Mouse (Mus musculus) common myeloid progenitor, adult 5-6 weeks (primary cell): ENCODE data around the gene Slc9a1. TPM values are rescaled to one million over a fixed set of nuclear protein-coding genes. Genes with fewer than 3 reads are reported as not detected.

Experiments used
- ATAC-seq: replicated peaks from 2 replicates; pipeline ENCODE4 v1.8.0; 2016; ENCODE audit warnings: low read depth, mild to moderate bottlenecking, moderate TSS enrichment, inconsistent platforms; ENCODE audit not compliant: poor library complexity, severe bottlenecking
- total RNA-seq: library from RNA; stranded (forward); fragments of 200-1000, 187-1606 nt; gene quantifications from 2 replicates; pipeline ENCODE4 v1.2.3, GENCODE M21; 2017

Slc9a1 gene
- total RNA-seq, 1 experiment from 2014 or later: 9.0 TPM

- ATAC-seq: no peak
Observed at GRCm38 (mm10) chr4:133371621-133372277, 2.2 kb downstream of the Slc9a1 start.

GRCm38 (mm10) chr4:133372278-133372665 is 2.8 kb downstream of the Slc9a1 start:
- no peak for ATAC-seq

- ATAC-seq: no peak
Observed at GRCm38 (mm10) chr4:133374011-133374410, 4.5 kb downstream of the Slc9a1 start.

- peak; percentile 27; the same call in 1 of the 2 replicates for ATAC-seq
Observed at GRCm38 (mm10) chr4:133375812-133376577, 6.5 kb downstream of the Slc9a1 start.

GRCm38 (mm10) chr4:133378236-133379045 is 8.9 kb downstream of the Slc9a1 start:
- peak; percentile 68 for ATAC-seq

GRCm38 (mm10) chr4:133379046-133379347 is 9.5 kb downstream of the Slc9a1 start:
- no peak for ATAC-seq

GRCm38 (mm10) chr4:133379861-133380260 is 10.4 kb downstream of the Slc9a1 start:
- ATAC-seq: no peak

- no peak for ATAC-seq
Observed at GRCm38 (mm10) chr4:133380532-133380931, 11.0 kb downstream of the Slc9a1 start.

- no peak for ATAC-seq
Observed at GRCm38 (mm10) chr4:133381141-133381540, 11.6 kb downstream of the Slc9a1 start.

- no peak for ATAC-seq
Observed at GRCm38 (mm10) chr4:133386061-133386797, 16.7 kb downstream of the Slc9a1 start.

GRCm38 (mm10) chr4:133387053-133387452 is 17.5 kb downstream of the Slc9a1 start:
- no peak for ATAC-seq

GRCm38 (mm10) chr4:133388781-133389552 is 19.5 kb downstream of the Slc9a1 start:
- ATAC-seq: no peak

- ATAC-seq: peak; percentile 73
Observed at GRCm38 (mm10) chr4:133390042-133390441, 20.5 kb downstream of the Slc9a1 start.

- peak; percentile 57 for ATAC-seq
Observed at GRCm38 (mm10) chr4:133390585-133390984, 21.1 kb downstream of the Slc9a1 start.

GRCm38 (mm10) chr4:133391185-133392040 is 21.9 kb downstream of the Slc9a1 start:
- no peak for ATAC-seq

GRCm38 (mm10) chr4:133394981-133395573 is 25.6 kb downstream of the Slc9a1 start:
- ATAC-seq: peak; percentile 36; the same call in 1 of the 2 replicates

GRCm38 (mm10) chr4:133396079-133396478 is 26.6 kb downstream of the Slc9a1 start:
- no peak for ATAC-seq

GRCm38 (mm10) chr4:133397299-133397698 is 27.8 kb downstream of the Slc9a1 start:
- ATAC-seq: no peak
